Mouse (Mus musculus) intestine, embryonic 14.5 days (tissue): ENCODE results near the gene Exosc5. TPM values are rescaled to one million over a fixed set of nuclear protein-coding genes. Genes with fewer than 3 reads are reported as not detected.

ENCODE experiments used
- ATAC-seq: fragments of 200-750 bp; cut with Nextera tagmentation; replicated peaks from 2 replicates; pipeline ENCODE4 v1.8.0; 2017; ENCODE audit warnings: low read depth, moderate number of reproducible peaks, moderate TSS enrichment, moderate library complexity; ENCODE audit not compliant: low FRiP score, low TSS enrichment
- DNase-seq: peaks from one replicate; pipeline ENCODE4 v3.0.0-alpha.2; 2018; ENCODE audit warnings: low spot score
- H3K27ac ChIP-seq: fragments of 300-500 bp; sonication (generic); 2 replicates; pipeline ENCODE4 v1.5.1; 2014; ENCODE audit warnings: low read depth, mild to moderate bottlenecking, control low read depth
- H3K27me3 ChIP-seq: fragments of 300-500 bp; sonication (generic); replicated peaks from 2 replicates; pipeline ENCODE4 v1.6.1; 2014; ENCODE audit warnings: low read length, control low read depth; ENCODE audit not compliant: control insufficient read depth, insufficient read depth
- H3K36me3 ChIP-seq: fragments of 300-500 bp; sonication (generic); 2 replicates; pipeline ENCODE4 v1.6.1; 2014; ENCODE audit warnings: low read length, control low read depth; ENCODE audit not compliant: control insufficient read depth, insufficient read depth
- H3K4me1 ChIP-seq: fragments of 300-500 bp; sonication (generic); replicated peaks from 2 replicates; pipeline ENCODE4 v1.6.1; 2014; ENCODE audit warnings: low read length, control low read depth, mixed read lengths; ENCODE audit not compliant: control insufficient read depth, insufficient read depth
- H3K4me2 ChIP-seq: fragments of 300-500 bp; sonication (generic); 2 replicates; pipeline ENCODE4 v1.6.1; 2014; ENCODE audit warnings: low read length
- H3K4me3 ChIP-seq: fragments of 300-500 bp; sonication (generic); 2 replicates; pipeline ENCODE4 v1.5.1; 2014; ENCODE audit warnings: low read depth, low read length, control low read depth, mixed read lengths
- H3K9ac ChIP-seq: fragments of 300-500 bp; sonication (generic); 2 replicates; pipeline ENCODE4 v1.6.1; 2014; ENCODE audit warnings: mild to moderate bottlenecking, low read length
- H3K9me3 ChIP-seq: fragments of 300-500 bp; sonication (generic); 2 replicates; pipeline ENCODE4 v1.6.1; 2016; ENCODE audit warnings: low read length, control low read depth; ENCODE audit not compliant: control insufficient read depth
- WGBS: fragments of 180-500 bp; shearing (Covaris S2); extraction: QIAGEN DNeasy Blood & Tissue Kit; methylation state at CpG from one replicate; pipeline ENCODE4 v1.1.7; 2014; 5-methylcytosine and 5-hydroxymethylcytosine counted together
- polyA plus RNA-seq: library from polyadenylated mRNA; unstranded; fragments of >200 nt; fragmentation: Nextera tagmentation; extraction: Ambion mirVana; gene quantifications from 2 replicates; pipeline ENCODE4 v1.2.1, GENCODE M21; 2014

Gene Exosc5
- polyA plus RNA-seq, 1 experiment from 2014 or later = 98.4 TPM

DNA sequence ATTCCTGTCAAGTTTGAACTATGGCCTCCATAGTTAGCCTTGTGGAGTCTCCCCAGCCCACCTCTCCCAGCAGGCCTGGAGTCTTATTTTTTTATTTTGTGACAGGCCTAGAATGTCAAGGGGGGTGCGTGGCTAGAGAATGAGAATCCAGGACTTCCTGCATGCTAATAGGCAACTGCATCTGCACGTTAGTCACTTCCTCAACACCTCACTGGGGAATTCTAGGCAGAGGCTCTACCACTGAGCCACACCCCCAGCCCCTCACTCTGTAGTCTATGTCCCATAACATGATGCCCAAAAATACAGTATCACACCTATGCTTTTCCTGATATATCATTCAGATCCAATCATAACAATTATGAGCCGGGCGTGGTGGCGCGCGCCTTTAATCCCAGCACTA lies 18.0 kb downstream of the Exosc5 start:
- Histone ChIP-seq H3K4me2 (no peak overlapping the region), H3K27me3 (peaks cover 29% of the 10 kb centered on the region), H3K9me3 (no peaks in the 10 kb centered on the region), H3K27ac (no peak overlapping the region), H3K4me1 (peaks cover 15% of the 10 kb centered on the region; the same call in 1 of the 2 replicates), H3K36me3 (no peaks in the 10 kb centered on the region), H3K4me3 (no peak overlapping the region), H3K9ac (no peak overlapping the region)
- no peak for ATAC-seq
- WGBS = 93% methylated on average over 7 of the region's 7 CpGs
- DNase-seq = no peak

DNA sequence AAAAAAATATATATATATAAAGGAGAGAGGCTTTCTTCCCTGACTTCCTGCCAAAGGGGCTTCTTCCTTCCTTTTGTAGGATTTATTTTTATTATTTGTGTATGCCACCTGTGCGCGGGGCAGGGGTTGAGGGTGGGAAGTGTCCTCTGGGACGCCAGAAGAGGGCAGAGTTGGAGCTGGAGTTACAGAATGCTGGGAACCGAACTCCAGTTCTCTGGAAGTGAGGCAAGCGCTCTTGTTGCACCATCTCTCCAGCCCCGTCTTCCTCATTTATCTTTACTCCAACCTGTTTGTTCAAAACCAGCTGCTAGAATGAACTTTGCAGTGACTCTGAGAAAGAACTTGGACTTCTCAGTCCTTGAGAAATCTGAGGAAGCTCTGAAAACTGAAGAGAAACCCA lies 21.0 kb downstream of the Exosc5 start:
- peaks cover 13% of the 10 kb centered on the region for H3K27me3 ChIP-seq
- H3K36me3 ChIP-seq = peaks cover 4% of the 10 kb centered on the region; the same call in 1 of the 2 replicates
- H3K4me1 ChIP-seq = peaks cover 9% of the 10 kb centered on the region; the same call in 1 of the 2 replicates
- WGBS = 11% methylated on average over 6 of the region's 6 CpGs
- peak overlapping the region; percentile 80; the same call in 1 of the 2 replicates for H3K27ac ChIP-seq
- peak overlapping the region; percentile 60 for H3K4me3 ChIP-seq
- DNase-seq (no peak), ATAC-seq (no peak)
- H3K9ac ChIP-seq = no peak overlapping the region
- H3K4me2 ChIP-seq = peak overlapping the region; percentile 60
- no peaks in the 10 kb centered on the region for H3K9me3 ChIP-seq

DNA sequence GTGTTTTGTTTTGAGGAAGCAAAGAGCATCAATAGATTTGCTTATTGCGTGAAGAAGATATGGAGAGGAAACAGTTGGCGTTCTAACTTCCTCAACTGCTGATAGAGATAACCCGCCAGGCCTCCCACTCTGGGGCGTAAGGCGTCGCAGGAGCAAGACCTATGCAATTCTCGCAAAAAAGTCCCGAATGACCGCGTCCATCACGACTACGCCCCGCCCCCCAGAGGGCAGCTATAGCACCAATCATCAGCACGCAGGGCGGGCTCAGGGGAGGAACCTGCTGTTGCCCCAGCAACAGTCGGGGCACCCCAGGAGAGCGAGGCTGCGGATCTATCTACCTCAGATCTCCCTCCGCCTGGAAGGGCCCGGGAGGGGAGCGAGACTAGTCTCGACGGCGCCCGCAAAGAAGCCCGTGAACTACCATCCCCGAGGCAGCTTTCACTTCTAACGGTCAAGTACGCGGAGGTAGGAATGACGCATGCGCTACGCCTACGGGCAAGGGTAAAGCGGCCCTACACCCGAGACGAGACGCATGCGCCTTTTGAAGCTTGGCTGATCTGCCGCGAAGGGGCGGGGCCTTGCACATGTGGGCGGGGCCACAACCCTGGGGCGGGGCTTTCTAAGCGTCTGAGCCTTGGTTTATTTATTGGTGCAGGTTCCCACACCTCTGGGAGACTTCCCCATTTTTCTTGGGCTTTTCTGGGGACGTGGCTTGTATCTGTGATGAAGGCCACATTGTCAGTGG lies 21.7 kb downstream of the Exosc5 start, which contains the start of gene B9d2:
Gene B9d2, plus strand, starts transcription at position 267 of the 745 bp plus-strand sequence.
- under 1% methylated on average over 46 of the region's 46 CpGs for WGBS
- peaks cover 6% of the 10 kb centered on the region; the same call in 1 of the 2 replicates for H3K27me3 ChIP-seq
- H3K9ac ChIP-seq = peak within 1 kb of the TSS; percentile 44
- H3K4me2 ChIP-seq = peak within 1 kb of the TSS; percentile 60
- no peaks in the 10 kb centered on the region for H3K9me3 ChIP-seq
- H3K27ac ChIP-seq = peak within 1 kb of the TSS; percentile 80
- peaks cover 4% of the 10 kb centered on the region; the same call in 1 of the 2 replicates for H3K36me3 ChIP-seq
- DNase-seq (peak; percentile 98), ATAC-seq (peak; percentile 96)
- H3K4me3 ChIP-seq = peak within 1 kb of the TSS; percentile 60
- H3K4me1 ChIP-seq = peaks cover 8% of the 10 kb centered on the region; the same call in 1 of the 2 replicates

GRCm38 (mm10) chr7:25681341-25682231 lies 22.6 kb downstream of the Exosc5 start:
- ATAC-seq (peak; percentile 7; the same call in 1 of the 2 replicates), DNase-seq (no peak)
- Histone ChIP-seq H3K4me2 (peak overlapping the region; percentile 60), H3K4me1 (peaks cover 8% of the 10 kb centered on the region; the same call in 1 of the 2 replicates), H3K27me3 (0 out of 2 replicates have a peak, but pooled peaks cover 7% of the 10 kb centered on the region), H3K27ac (0 out of 2 replicates have a peak overlapping the region, but pooled peaks have one; percentile 80), H3K9me3 (no peaks in the 10 kb centered on the region), H3K4me3 (peak overlapping the region; percentile 60), H3K9ac (no peak overlapping the region), H3K36me3 (peaks cover 4% of the 10 kb centered on the region; the same call in 1 of the 2 replicates)
- 54% methylated on average over 15 of the region's 15 CpGs for WGBS

DNA sequence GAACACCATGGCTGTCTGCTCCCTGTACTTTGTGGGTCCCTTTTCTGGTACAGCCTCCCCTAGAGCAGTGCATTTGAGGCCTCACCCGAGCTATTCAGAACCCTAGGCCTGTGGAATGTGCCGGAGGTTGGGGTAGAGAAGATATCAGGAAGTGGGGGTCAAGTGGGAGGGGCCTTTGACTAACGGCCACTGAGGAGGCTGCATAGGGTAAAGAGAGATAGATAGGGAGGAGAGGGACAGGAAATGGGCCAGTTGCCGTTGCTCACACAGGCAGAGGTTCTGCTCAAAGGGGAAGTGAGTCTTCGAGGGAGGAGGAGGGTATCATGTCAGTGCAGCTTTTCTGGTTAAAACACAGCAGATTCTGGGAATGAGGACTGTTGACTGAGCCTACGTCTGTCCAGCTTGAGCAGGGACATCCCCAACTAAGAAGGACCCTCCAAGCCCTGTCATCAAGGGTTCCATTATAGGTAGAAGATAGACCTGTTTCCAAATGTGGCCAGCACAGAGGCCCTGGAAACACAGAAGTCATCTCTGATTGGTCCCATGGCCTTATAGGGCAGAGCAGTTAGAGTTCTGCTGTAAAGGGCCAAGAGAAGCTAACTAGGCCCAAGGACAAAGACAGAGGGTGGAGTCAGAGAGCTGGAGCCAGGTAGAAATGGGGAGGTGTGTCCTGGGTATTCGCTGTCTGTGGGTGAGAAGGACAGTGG lies 24.7 kb downstream of the Exosc5 start:
- no peak for ATAC-seq
- Histone ChIP-seq H3K27ac (no peak overlapping the region), H3K27me3 (peaks cover 13% of the 10 kb centered on the region; the same call in 1 of the 2 replicates), H3K4me3 (no peak overlapping the region), H3K36me3 (peaks cover 4% of the 10 kb centered on the region; the same call in 1 of the 2 replicates), H3K4me2 (no peak overlapping the region), H3K9me3 (no peaks in the 10 kb centered on the region), H3K4me1 (peaks cover 15% of the 10 kb centered on the region; the same call in 1 of the 2 replicates), H3K9ac (no peak overlapping the region)
- DNase-seq = no peak
- 54% methylated on average over 7 of the region's 7 CpGs for WGBS

GRCm38 (mm10) chr7:25684659-25685058 lies 25.7 kb downstream of the Exosc5 start:
- peaks cover 18% of the 10 kb centered on the region; the same call in 1 of the 2 replicates for H3K4me1 ChIP-seq
- no peak for ATAC-seq
- no peak overlapping the region for H3K9ac ChIP-seq
- no peak overlapping the region for H3K4me2 ChIP-seq
- peaks cover 4% of the 10 kb centered on the region; the same call in 1 of the 2 replicates for H3K36me3 ChIP-seq
- WGBS = 88% methylated on average over 6 of the region's 6 CpGs
- no peak overlapping the region for H3K27ac ChIP-seq
- peaks cover 13% of the 10 kb centered on the region; the same call in 1 of the 2 replicates for H3K27me3 ChIP-seq
- no peak for DNase-seq
- no peaks in the 10 kb centered on the region for H3K9me3 ChIP-seq
- H3K4me3 ChIP-seq = no peak overlapping the region

DNA sequence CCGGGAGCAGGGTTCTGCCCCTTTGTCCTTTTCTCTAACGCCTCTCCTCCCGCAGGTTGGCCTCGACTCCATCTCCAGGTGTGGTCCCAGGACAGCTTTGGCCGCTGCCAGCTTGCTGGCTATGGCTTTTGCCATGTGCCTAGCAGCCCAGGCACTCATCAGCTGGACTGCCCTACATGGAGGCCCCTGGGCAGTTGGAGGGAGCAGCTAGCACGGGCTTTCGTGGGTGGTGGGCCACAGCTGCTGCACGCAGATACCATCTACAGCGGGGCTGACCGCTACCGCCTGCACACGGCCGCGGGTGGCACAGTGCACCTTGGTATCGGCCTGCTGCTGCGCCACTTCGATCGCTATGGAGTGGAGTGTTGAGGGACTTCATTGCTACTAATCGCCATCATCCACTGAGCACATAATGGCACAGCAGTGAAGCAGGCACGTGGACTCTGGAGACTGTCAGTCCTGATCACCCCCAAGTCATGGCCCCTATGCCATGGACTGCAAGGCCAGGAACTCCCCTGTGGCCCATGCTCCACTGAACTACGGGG lies 27.0 kb downstream of the Exosc5 start:
- Histone ChIP-seq H3K36me3 (peaks cover 4% of the 10 kb centered on the region; the same call in 1 of the 2 replicates), H3K9ac (no peak overlapping the region)

More for the DNA sequence above, 27.0 kb downstream of the Exosc5 start:
- ATAC-seq = no peak
- no peak for DNase-seq
- Histone ChIP-seq H3K4me2 (peak overlapping the region; percentile 90), H3K27ac (no peak overlapping the region), H3K27me3 (peaks cover 13% of the 10 kb centered on the region; the same call in 1 of the 2 replicates), H3K4me1 (peaks cover 13% of the 10 kb centered on the region; the same call in 1 of the 2 replicates), H3K4me3 (0 out of 2 replicates have a peak overlapping the region, but pooled peaks have one; percentile 59), H3K9me3 (no peaks in the 10 kb centered on the region)
- 71% methylated on average over 21 of the region's 21 CpGs for WGBS
